Mouse (Mus musculus) G1E (cell line): ENCODE results near the gene Fndc3b. TPM values are rescaled to one million over a fixed set of nuclear protein-coding genes. Genes with fewer than 3 reads are reported as not detected.

ENCODE experiments used
- ATAC-seq: 2 replicates; pipeline ENCODE4 v1.8.0; 2016; ENCODE audit warnings: mild to moderate bottlenecking; ENCODE audit not compliant: insufficient number of reproducible peaks, poor library complexity, low FRiP score, severe bottlenecking; ENCODE audit errors: extremely low read depth
- DNase-seq: peaks from one replicate; pipeline ENCODE4 v3.0.0; 2012; ENCODE audit warnings: low spot score
- H3K27me3 ChIP-seq: 2 replicates; pipeline ENCODE4 v1.6.1; 2012; ENCODE audit warnings: mild to moderate bottlenecking, low read length, inconsistent platforms; ENCODE audit not compliant: insufficient read depth
- H3K36me3 ChIP-seq: replicated peaks from 2 replicates; pipeline ENCODE3; 2012; ENCODE audit warnings: mild to moderate bottlenecking, inconsistent platforms
- H3K4me1 ChIP-seq: 2 replicates; pipeline ENCODE4 v1.6.1; 2012; ENCODE audit warnings: low read depth, low read length, inconsistent platforms, mixed read lengths; ENCODE audit not compliant: insufficient read depth
- H3K4me3 ChIP-seq: 2 replicates; pipeline ENCODE4 v1.5.1; 2012; ENCODE audit warnings: low read depth, mild to moderate bottlenecking, inconsistent platforms, low read length, moderate library complexity, mixed read lengths
- H3K9me3 ChIP-seq: replicated peaks from 2 replicates; pipeline ENCODE4 v1.6.1; 2012; ENCODE audit warnings: inconsistent platforms
- CTCF ChIP-seq: IDR thresholded peaks from 2 replicates; pipeline ENCODE4 v1.5.1; 2012; ENCODE audit warnings: low read depth, low read length, inconsistent platforms, mixed read lengths
- GATA1 ChIP-seq: IDR thresholded peaks from 2 replicates; pipeline ENCODE4 v1.6.1; 2012; ENCODE audit warnings: borderline replicate concordance, low read length, inconsistent platforms, mixed read lengths
- GATA2 ChIP-seq: IDR thresholded peaks from 2 replicates; pipeline ENCODE4 v1.6.1; 2012; ENCODE audit warnings: low read depth, low read length, inconsistent platforms, borderline replicate concordance
- POLR2AphosphoS5 ChIP-seq: IDR thresholded peaks from 2 replicates; pipeline ENCODE4 v1.6.1; 2012; ENCODE audit warnings: low read depth, low read length, inconsistent platforms; ENCODE audit not compliant: insufficient replicate concordance
- TAL1 ChIP-seq: conservative IDR thresholded peaks from 2 replicates; pipeline ENCODE4 v1.6.1; 2012; ENCODE audit warnings: low read depth, low read length, inconsistent platforms, mixed read lengths
- polyA plus RNA-seq: library from polyadenylated mRNA; stranded (reverse); fragments of >175 nt; gene quantifications from 2 replicates; pipeline ENCODE4 v1.2.3, GENCODE M21; 2012
- total RNA-seq, 2 experiments: library from RNA; stranded (forward) in 1 of 2; stranded (reverse) in 1 of 2; fragments of 200-1000 nt in 1 of 2; fragments of >200 nt in 1 of 2; fragmentation: Nextera tagmentation in 1 of 2; gene quantifications; 2 replicates each; pipeline ENCODE4 v1.2.3; 2014 to 2017

Gene Fndc3b
- total and polyA plus RNA-seq, 3 experiments = 0.16 TPM; not detected in 2

GRCm38 (mm10) chr3:27598437-27599382 lies 112.4 kb downstream of the Fndc3b start:
- no peak overlapping the region for H3K4me3 ChIP-seq
- H3K27me3 ChIP-seq = no peaks in the 10 kb centered on the region
- no peaks in the 10 kb centered on the region for H3K4me1 ChIP-seq
- DNase-seq = no peak
- ATAC-seq = no peak
- H3K9me3 ChIP-seq = no peaks in the 10 kb centered on the region
- H3K36me3 ChIP-seq = no peaks in the 10 kb centered on the region
- TF ChIP-seq GATA2 = no peak
- no peak for TF ChIP-seq TAL1
- TF ChIP-seq CTCF = no peak
- no peak for TF ChIP-seq POLR2AphosphoS5
- TF ChIP-seq GATA1 = no peak

DNA sequence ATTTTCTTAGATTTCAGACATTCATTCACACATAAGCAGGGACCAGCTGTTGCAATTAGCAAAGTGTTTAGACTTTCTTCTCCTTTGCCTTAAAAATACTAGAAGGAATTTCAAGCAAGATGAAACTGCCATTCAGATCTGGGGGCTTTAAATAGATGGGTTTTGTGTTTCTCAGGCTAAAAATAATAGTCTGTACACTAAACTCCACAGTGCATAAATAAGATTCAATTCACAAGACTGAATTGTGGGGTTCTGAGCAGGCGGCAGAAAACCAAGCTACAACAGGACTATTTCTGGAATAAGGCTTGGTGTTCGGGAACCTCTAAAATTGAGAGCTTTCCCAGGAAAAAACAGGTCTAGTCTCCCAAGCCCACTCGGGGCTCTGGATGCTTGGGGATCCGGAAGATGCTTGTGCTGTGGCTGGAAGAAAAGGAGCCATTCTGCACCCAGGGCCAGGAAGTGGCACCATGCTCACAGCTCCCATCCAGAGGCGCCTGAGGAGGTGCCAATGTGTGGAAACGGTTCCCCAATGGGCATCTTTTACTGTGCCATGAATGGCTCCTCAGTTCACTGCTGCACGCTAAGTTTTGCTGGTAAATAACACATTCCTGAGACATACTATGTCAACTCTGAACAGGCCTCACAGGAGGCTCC lies 117.5 kb downstream of the Fndc3b start:
- H3K9me3 ChIP-seq = no peaks in the 10 kb centered on the region
- no peaks in the 10 kb centered on the region for H3K4me1 ChIP-seq
- no peak for ATAC-seq
- DNase-seq = no peak
- H3K36me3 ChIP-seq = no peaks in the 10 kb centered on the region
- no peak for TF ChIP-seq TAL1
- no peak for TF ChIP-seq GATA2
- TF ChIP-seq POLR2AphosphoS5 = no peak
- no peak for TF ChIP-seq CTCF
- TF ChIP-seq GATA1 = no peak
- no peaks in the 10 kb centered on the region for H3K27me3 ChIP-seq
- no peak overlapping the region for H3K4me3 ChIP-seq

GRCm38 (mm10) chr3:27592728-27593484 lies 118.2 kb downstream of the Fndc3b start:
- Histone ChIP-seq H3K9me3 (no peaks in the 10 kb centered on the region), H3K4me3 (no peak overlapping the region), H3K27me3 (no peaks in the 10 kb centered on the region), H3K4me1 (no peaks in the 10 kb centered on the region), H3K36me3 (no peaks in the 10 kb centered on the region)
- ATAC-seq = no peak
- no peak for TF ChIP-seq POLR2AphosphoS5
- no peak for TF ChIP-seq TAL1
- TF ChIP-seq GATA1 = no peak
- no peak for TF ChIP-seq GATA2
- no peak for TF ChIP-seq CTCF
- DNase-seq = no peak

DNA sequence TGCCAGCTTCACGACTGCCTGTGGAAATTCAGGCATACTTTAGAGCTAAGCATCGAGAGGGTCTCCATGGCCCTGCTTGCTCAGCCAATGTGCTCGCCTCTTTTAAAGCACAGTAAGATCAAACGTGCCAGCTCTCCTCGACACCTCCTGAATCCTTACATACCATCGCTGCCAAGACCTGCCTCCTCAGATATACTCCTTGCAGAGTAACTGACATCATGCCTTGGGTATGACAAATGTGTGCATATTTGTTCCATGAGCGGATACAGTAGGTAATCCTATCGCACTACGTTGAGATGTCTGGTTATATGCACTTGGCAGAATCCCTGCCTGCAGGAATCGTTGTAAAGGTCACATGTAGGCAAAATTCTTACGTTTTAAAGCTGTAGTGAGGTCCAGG lies 120.3 kb downstream of the Fndc3b start:
- DNase-seq = no peak
- TF ChIP-seq GATA1 = no peak
- no peak for TF ChIP-seq GATA2
- no peak for TF ChIP-seq CTCF
- no peak for TF ChIP-seq TAL1
- Histone ChIP-seq H3K4me3 (no peak overlapping the region), H3K9me3 (no peaks in the 10 kb centered on the region), H3K4me1 (no peaks in the 10 kb centered on the region), H3K36me3 (no peaks in the 10 kb centered on the region), H3K27me3 (no peaks in the 10 kb centered on the region)
- no peak for ATAC-seq

DNA sequence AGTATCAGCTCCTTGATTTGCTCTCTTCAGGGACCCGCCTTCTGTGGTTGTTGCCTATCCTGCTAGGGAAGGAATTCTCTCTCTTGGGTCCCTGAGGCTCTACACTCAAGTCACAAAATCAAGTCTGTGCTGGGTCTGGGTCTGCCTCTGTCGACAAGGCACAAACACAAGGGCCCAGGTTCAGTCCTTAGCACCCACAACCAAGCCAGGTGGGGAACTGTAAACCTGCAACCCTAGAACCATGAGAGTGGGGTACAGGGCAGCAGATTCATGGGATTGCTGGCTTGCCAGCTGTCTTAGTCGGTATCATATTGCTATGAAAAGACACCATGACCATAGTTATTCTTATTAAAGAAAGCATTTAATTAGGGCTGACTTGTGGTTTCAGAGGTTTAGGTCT lies 121.8 kb downstream of the Fndc3b start:
- no peaks in the 10 kb centered on the region for H3K27me3 ChIP-seq
- H3K4me1 ChIP-seq = no peaks in the 10 kb centered on the region
- no peak for ATAC-seq
- no peaks in the 10 kb centered on the region for H3K9me3 ChIP-seq
- no peak for TF ChIP-seq GATA2
- TF ChIP-seq TAL1 = no peak
- no peak for TF ChIP-seq POLR2AphosphoS5
- no peak for TF ChIP-seq CTCF
- no peak for TF ChIP-seq GATA1
- H3K4me3 ChIP-seq = no peak overlapping the region
- DNase-seq = no peak
- no peaks in the 10 kb centered on the region for H3K36me3 ChIP-seq
